Comparison of ENCODE assay signal across 29 mouse cellular contexts in genomic region chr7:123194696-123195095, GRCm38 (mm10). TPM values are rescaled to one million over a fixed set of nuclear protein-coding genes. Genes with fewer than 3 reads are reported as not detected.
DNase-seq lines count a peak whose midpoint lies in the region; ATAC-seq lines count a peak whose summit lies in the region.
"Had no signal": no experiment of that assay in that cellular context is flagged by ENCODE, and none has a peak within 500 bp of the region (broad histone marks: within the 10 kb centered on the region; RNA-seq: fewer than 3 reads in every experiment).

No protein-coding gene starts in this region.

- H3K4me3 ChIP-seq in forebrain, embryonic 11.5 days (ENCODE audit: low read depth, low read length), result no peak overlapping the region
- no peak overlapping the region for H3K4me3 ChIP-seq in forebrain, embryonic 15.5 days
- H3K4me3 ChIP-seq in megakaryocyte, embryonic 14.5 days (replicated peaks), result peak overlapping the region; percentile 18
- H3K4me3 ChIP-seq: embryonic facial prominence, embryonic 12.5 days; forebrain, embryonic 10.5 days; heart, embryonic 15.5 days; intestine, embryonic 15.5 days; left cerebral cortex, adult 2 months; limb, embryonic 12.5 days; midbrain, embryonic 15.5 days; neural tube, embryonic 15.5 days had no signal

- H3K36me3 ChIP-seq in forebrain, embryonic 11.5 days (ENCODE audit: control insufficient read depth, insufficient read depth, low read length), result peaks cover 10% of the 10 kb centered on the region; the same call in 1 of the 2 replicates
- H3K36me3 ChIP-seq in forebrain, embryonic 15.5 days, result peaks cover 57% of the 10 kb centered on the region
- peaks cover 62% of the 10 kb centered on the region for H3K36me3 ChIP-seq in megakaryocyte, embryonic 14.5 days (replicated peaks; ENCODE audit: low read length)

- no peak for ATAC-seq in forebrain, embryonic 11.5 days (replicated peaks; ENCODE audit: low FRiP score)
- ATAC-seq in forebrain, embryonic 15.5 days (replicated peaks), result no peak
- no peak for ATAC-seq in megakaryocyte, adult 5-6 weeks (ENCODE audit: poor library complexity, severe bottlenecking)
- ATAC-seq: forebrain, postnatal 0 days; hindbrain, postnatal 0 days; intestine, embryonic 15.5 days; liver, postnatal 0 days; midbrain, embryonic 15.5 days; Patski had no signal

- no peaks in the 10 kb centered on the region for H3K27me3 ChIP-seq in forebrain, embryonic 11.5 days (ENCODE audit: control insufficient read depth, insufficient read depth, low read length)
- H3K27me3 ChIP-seq in forebrain, embryonic 15.5 days, result no peaks in the 10 kb centered on the region
- peaks cover 3% of the 10 kb centered on the region for H3K27me3 ChIP-seq in megakaryocyte, embryonic 14.5 days (replicated peaks)
- H3K27me3 ChIP-seq: embryonic facial prominence, embryonic 12.5 days; heart, embryonic 15.5 days; intestine, embryonic 15.5 days; limb, embryonic 12.5 days; midbrain, embryonic 15.5 days; neural tube, embryonic 15.5 days; Patski had no signal

- WGBS in forebrain, embryonic 11.5 days, result 92% methylated on average over 8 of the region's 8 CpGs
- WGBS in forebrain, embryonic 15.5 days, result 94% methylated on average over 8 of the region's 8 CpGs

- no peak overlapping the region for H3K4me2 ChIP-seq in forebrain, embryonic 11.5 days (ENCODE audit: low read depth, low read length, severe bottlenecking)
- H3K4me2 ChIP-seq in forebrain, embryonic 15.5 days (replicated peaks), result no peak overlapping the region
- H3K4me2 ChIP-seq: embryonic facial prominence, embryonic 12.5 days; heart, embryonic 15.5 days; intestine, embryonic 15.5 days; limb, embryonic 12.5 days; liver, embryonic 11.5 days; midbrain, embryonic 15.5 days; neural tube, embryonic 15.5 days had no signal

- H3K27ac ChIP-seq in forebrain, embryonic 11.5 days (ENCODE audit: low read depth, low read length), result no peak overlapping the region
- H3K27ac ChIP-seq in forebrain, embryonic 15.5 days (replicated peaks), result no peak overlapping the region
- H3K27ac ChIP-seq: embryonic facial prominence, embryonic 12.5 days; forebrain, embryonic 10.5 days; heart, embryonic 15.5 days; hindbrain, postnatal 0 days; intestine, embryonic 15.5 days; left cerebral cortex, adult 2 months; limb, embryonic 12.5 days; midbrain, embryonic 15.5 days; neural tube, embryonic 15.5 days had no signal

- no peak overlapping the region for H3K9ac ChIP-seq in forebrain, embryonic 11.5 days (ENCODE audit: low read length)
- H3K9ac ChIP-seq in forebrain, embryonic 15.5 days (replicated peaks), result no peak overlapping the region
- H3K9ac ChIP-seq: embryonic facial prominence, embryonic 12.5 days; forebrain, postnatal 0 days; heart, embryonic 15.5 days; intestine, embryonic 15.5 days; limb, embryonic 12.5 days; liver, postnatal 0 days; midbrain, embryonic 15.5 days; neural tube, embryonic 15.5 days had no signal

- H3K9me3 ChIP-seq in forebrain, embryonic 11.5 days (ENCODE audit: control insufficient read depth, low read length), result no peaks in the 10 kb centered on the region
- no peaks in the 10 kb centered on the region for H3K9me3 ChIP-seq in forebrain, embryonic 15.5 days
- H3K9me3 ChIP-seq in megakaryocyte, embryonic 14.5 days, result no peaks in the 10 kb centered on the region
- H3K9me3 ChIP-seq: embryonic facial prominence, embryonic 12.5 days; forebrain, embryonic 10.5 days; G1E; heart, embryonic 15.5 days; intestine, embryonic 15.5 days; limb, embryonic 12.5 days; midbrain, embryonic 15.5 days; neural tube, embryonic 15.5 days had no signal

- DNase-seq in forebrain, embryonic 11.5 days (ENCODE audit: low spot score), result peak; percentile 50
- DNase-seq in cerebellum, adult 9-11 months, result peak; percentile 68
- DNase-seq in MN1 (ENCODE audit: low spot score), result no peak
- no peak for DNase-seq in adrenal gland, postnatal 10 days
- DNase-seq: adrenal gland, postnatal 36 days; forebrain, postnatal 0 days; gastrocnemius, postnatal 10 days; kidney, postnatal 25 days; liver, postnatal 0 days; lung, postnatal 4 days; retina, postnatal 1 day; right cerebral cortex, postnatal 14 days; thymus, postnatal 4 days had no signal

- H3K4me1 ChIP-seq in forebrain, embryonic 11.5 days (replicated peaks; ENCODE audit: control insufficient read depth, insufficient read depth, low read length), result no peaks in the 10 kb centered on the region
- no peaks in the 10 kb centered on the region for H3K4me1 ChIP-seq in forebrain, embryonic 15.5 days
- H3K4me1 ChIP-seq in megakaryocyte, embryonic 14.5 days, result peaks cover 9% of the 10 kb centered on the region; the same call in 1 of the 2 replicates
- H3K4me1 ChIP-seq: embryonic facial prominence, embryonic 12.5 days; forebrain, embryonic 10.5 days; heart, embryonic 15.5 days; intestine, embryonic 15.5 days; limb, embryonic 12.5 days; midbrain, embryonic 15.5 days; neural tube, embryonic 15.5 days had no signal

RNA-seq across cellular contexts. Expression of gene Slc5a11, which starts 19.9 kb away (rescaled TPM):
- not detected in 2 replicates for polyA plus RNA-seq in forebrain, embryonic 11.5 days (2014; fragmentation: Nextera tagmentation; extraction: Ambion mirVana)
- polyA plus RNA-seq in forebrain, embryonic 15.5 days (2015; fragmentation: Nextera tagmentation; extraction: Ambion mirVana), result 0.11 and 0.43 TPM in 2 replicates
- not detected in 2 replicates for polyA plus RNA-seq in megakaryocyte, embryonic 14.5 days (2012; ENCODE audit: insufficient read depth, low replicate concordance)
- total RNA-seq in megakaryocyte, adult 5-6 weeks (2015), result 0.11 and 1.5 TPM in 2 replicates
- 0.48 and 15.2 TPM in 2 replicates for total RNA-seq in megakaryocyte, adult 5-6 weeks (2017)
- not detected for total RNA-seq in adrenal gland, postnatal 10 days (2021)
- total RNA-seq: adrenal gland, postnatal 36 days; G1E; gastrocnemius, postnatal 10 days; heart, postnatal 25 days had no signal
- polyA plus RNA-seq: forebrain, embryonic 10.5 days; G1E; heart, embryonic 15.5 days; Patski had no signal

Comparison
In these comparisons a context has a peak if more than half of its experiments do, and no peak if none do; other contexts are left out.
1. DNase-seq: peak in forebrain, embryonic 11.5 days (single experiment) and cerebellum, adult 9-11 months (single experiment); none in MN1 (single experiment) and adrenal gland, postnatal 10 days (single experiment).